17 mouse cellular contexts compared by ENCODE assay signal in the genomic region with DNA sequence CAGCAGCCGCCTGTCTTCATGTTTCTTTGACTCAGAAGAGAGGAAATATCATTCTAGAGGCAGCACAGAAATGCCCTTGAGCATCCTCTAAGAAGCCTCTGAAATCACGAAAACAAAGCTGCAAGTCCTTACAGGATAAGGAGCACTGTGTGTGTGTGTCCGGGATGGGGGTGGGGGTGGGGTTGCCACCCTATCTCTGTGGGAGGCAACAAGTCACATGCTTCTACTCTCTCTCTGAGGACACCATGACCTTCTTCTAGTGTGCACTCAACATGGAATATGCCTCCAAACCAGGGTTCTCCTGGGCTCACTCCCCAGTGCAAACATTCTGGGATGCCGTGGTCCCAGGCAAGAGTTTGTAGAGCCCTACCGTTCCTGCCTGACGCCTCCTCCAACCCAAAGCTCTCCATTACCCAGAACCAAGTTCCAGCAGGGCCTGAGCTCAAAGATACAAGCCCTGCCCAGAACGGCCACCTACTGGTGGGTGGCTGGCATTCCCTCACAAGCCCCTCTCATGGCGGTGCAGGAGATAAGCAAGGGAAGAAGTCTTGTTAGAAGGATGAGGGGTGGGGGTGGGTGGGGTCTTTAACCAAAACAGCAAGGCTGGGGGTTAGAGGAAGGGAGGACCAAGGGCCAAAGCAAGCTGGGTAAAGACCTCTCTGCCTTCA. TPM values are rescaled to one million over a fixed set of nuclear protein-coding genes. Genes with fewer than 3 reads are reported as not detected.
DNase-seq lines count a peak whose midpoint lies in the region; ATAC-seq and TF ChIP-seq lines count a peak whose summit lies in the region.
"Had no signal": no experiment of that assay in that cellular context is flagged by ENCODE, and none has a peak within 500 bp of the region (broad histone marks: within the 10 kb centered on the region; RNA-seq: fewer than 3 reads in every experiment).

No protein-coding gene starts in this region.

- 67% methylated on average over 8 of the region's 8 CpGs for WGBS in embryonic facial prominence, embryonic 15.5 days
- WGBS in embryonic facial prominence, embryonic 10.5 days, result 83% methylated on average over 8 of the region's 8 CpGs
- 76% methylated on average over 8 of the region's 8 CpGs for WGBS in intestine, postnatal 0 days
- WGBS in intestine, embryonic 16.5 days, result 77% methylated on average over 8 of the region's 8 CpGs
- 82% methylated on average over 8 of the region's 8 CpGs for WGBS in midbrain, postnatal 0 days
- WGBS in midbrain, embryonic 11.5 days, result 84% methylated on average over 8 of the region's 8 CpGs

- H3K27me3 ChIP-seq in embryonic facial prominence, embryonic 15.5 days, result no peaks in the 10 kb centered on the region
- H3K27me3 ChIP-seq in embryonic facial prominence, embryonic 10.5 days (replicated peaks; ENCODE audit: low read depth, poor library complexity, severe bottlenecking), result no peaks in the 10 kb centered on the region
- H3K27me3 ChIP-seq in intestine, postnatal 0 days (replicated peaks; ENCODE audit: control insufficient read depth, insufficient read depth, low read length), result no peaks in the 10 kb centered on the region
- H3K27me3 ChIP-seq in intestine, embryonic 16.5 days (replicated peaks; ENCODE audit: control insufficient read depth, insufficient read depth, low read length), result no peaks in the 10 kb centered on the region
- H3K27me3 ChIP-seq in midbrain, postnatal 0 days (ENCODE audit: insufficient read depth, low read length), result no peaks in the 10 kb centered on the region
- H3K27me3 ChIP-seq in midbrain, embryonic 11.5 days (ENCODE audit: control insufficient read depth, insufficient read depth, low read length), result no peaks in the 10 kb centered on the region
- H3K27me3 ChIP-seq: embryonic facial prominence, embryonic 12.5 days; midbrain, embryonic 15.5 days; stomach, embryonic 15.5 days had no signal

- H3K4me1 ChIP-seq in embryonic facial prominence, embryonic 15.5 days, result no peaks in the 10 kb centered on the region
- no peaks in the 10 kb centered on the region for H3K4me1 ChIP-seq in embryonic facial prominence, embryonic 10.5 days
- H3K4me1 ChIP-seq in intestine, postnatal 0 days (replicated peaks; ENCODE audit: control insufficient read depth, insufficient read depth, low read length), result no peaks in the 10 kb centered on the region
- H3K4me1 ChIP-seq in intestine, embryonic 16.5 days (ENCODE audit: control insufficient read depth, insufficient read depth, low read length), result no peaks in the 10 kb centered on the region
- H3K4me1 ChIP-seq in midbrain, postnatal 0 days (ENCODE audit: insufficient read depth, low read length), result no peaks in the 10 kb centered on the region
- no peaks in the 10 kb centered on the region for H3K4me1 ChIP-seq in midbrain, embryonic 11.5 days (ENCODE audit: control insufficient read depth, insufficient read depth, low read length)
- H3K4me1 ChIP-seq: embryonic facial prominence, embryonic 12.5 days; midbrain, embryonic 15.5 days; stomach, embryonic 15.5 days had no signal

- no peak overlapping the region for H3K9ac ChIP-seq in embryonic facial prominence, embryonic 15.5 days
- H3K9ac ChIP-seq in intestine, postnatal 0 days (ENCODE audit: low read depth, low read length), result no peak overlapping the region
- H3K9ac ChIP-seq in intestine, embryonic 16.5 days (ENCODE audit: low read depth, low read length), result no peak overlapping the region
- no peak overlapping the region for H3K9ac ChIP-seq in midbrain, postnatal 0 days (replicated peaks; ENCODE audit: low read length, poor library complexity, severe bottlenecking)
- H3K9ac ChIP-seq in midbrain, embryonic 11.5 days (ENCODE audit: low read length), result no peak overlapping the region
- H3K9ac ChIP-seq: embryonic facial prominence, embryonic 12.5 days; midbrain, embryonic 15.5 days; stomach, embryonic 15.5 days had no signal

- ATAC-seq in embryonic facial prominence, embryonic 15.5 days (ENCODE audit: insufficient number of reproducible peaks, low FRiP score, low TSS enrichment, low read depth), result no peak
- ATAC-seq in intestine, postnatal 0 days, result no peak
- no peak for ATAC-seq in intestine, embryonic 16.5 days
- ATAC-seq in midbrain, postnatal 0 days (ENCODE audit: low FRiP score), result no peak
- ATAC-seq in midbrain, embryonic 11.5 days (ENCODE audit: low FRiP score), result no peak
- peak; percentile 65; the same call in 1 of the 2 replicates for ATAC-seq in megakaryocyte progenitor cell, adult 5-6 weeks (replicated peaks; ENCODE audit: poor library complexity)
- ATAC-seq: forebrain, embryonic 16.5 days; midbrain, embryonic 15.5 days had no signal

- peak; percentile 34 for TF ChIP-seq CTCF in intestine, postnatal 0 days (IDR thresholded peaks at IDR 0.05; ENCODE audit: low read depth)
- peak; percentile 22; the same call in 1 of the 2 replicates for TF ChIP-seq CTCF in midbrain, postnatal 0 days (IDR thresholded peaks at IDR 0.05)

- no peak overlapping the region for H3K4me3 ChIP-seq in embryonic facial prominence, embryonic 15.5 days (replicated peaks)
- no peak overlapping the region for H3K4me3 ChIP-seq in embryonic facial prominence, embryonic 10.5 days
- no peak overlapping the region for H3K4me3 ChIP-seq in intestine, postnatal 0 days (ENCODE audit: low read depth, low read length)
- no peak overlapping the region for H3K4me3 ChIP-seq in intestine, embryonic 16.5 days (ENCODE audit: low read length)
- H3K4me3 ChIP-seq in midbrain, postnatal 0 days (ENCODE audit: low read depth, low read length), result no peak overlapping the region
- no peak overlapping the region for H3K4me3 ChIP-seq in midbrain, embryonic 11.5 days (ENCODE audit: low read depth, low read length)
- H3K4me3 ChIP-seq: embryonic facial prominence, embryonic 12.5 days; left cerebral cortex, adult 2 months; midbrain, embryonic 15.5 days; stomach, embryonic 15.5 days had no signal

- H3K27ac ChIP-seq in embryonic facial prominence, embryonic 15.5 days (replicated peaks), result 0 out of 2 replicates have a peak overlapping the region, but pooled peaks have one; percentile 4
- H3K27ac ChIP-seq in embryonic facial prominence, embryonic 10.5 days (replicated peaks), result no peak overlapping the region
- no peak overlapping the region for H3K27ac ChIP-seq in intestine, postnatal 0 days (ENCODE audit: low read depth, low read length)
- H3K27ac ChIP-seq in intestine, embryonic 16.5 days (ENCODE audit: low read length), result no peak overlapping the region
- H3K27ac ChIP-seq in midbrain, postnatal 0 days (ENCODE audit: low read depth, low read length), result no peak overlapping the region
- no peak overlapping the region for H3K27ac ChIP-seq in midbrain, embryonic 11.5 days (ENCODE audit: low read depth, low read length)
- H3K27ac ChIP-seq: embryonic facial prominence, embryonic 12.5 days; left cerebral cortex, adult 2 months; midbrain, embryonic 15.5 days; stomach, embryonic 15.5 days had no signal

- H3K4me2 ChIP-seq in embryonic facial prominence, embryonic 15.5 days (replicated peaks), result no peak overlapping the region
- no peak overlapping the region for H3K4me2 ChIP-seq in intestine, postnatal 0 days (replicated peaks; ENCODE audit: low read depth)
- H3K4me2 ChIP-seq in intestine, embryonic 16.5 days (ENCODE audit: low read depth, low read length), result no peak overlapping the region
- no peak overlapping the region for H3K4me2 ChIP-seq in midbrain, postnatal 0 days (ENCODE audit: low read depth, low read length, poor library complexity, severe bottlenecking)
- H3K4me2 ChIP-seq in midbrain, embryonic 11.5 days, result no peak overlapping the region
- H3K4me2 ChIP-seq: embryonic facial prominence, embryonic 12.5 days; midbrain, embryonic 15.5 days; stomach, embryonic 15.5 days had no signal

- no peak for DNase-seq in embryonic facial prominence, embryonic 10.5 days (ENCODE audit: low spot score)
- no peak for DNase-seq in midbrain, postnatal 0 days (ENCODE audit: low spot score)
- no peak for DNase-seq in midbrain, embryonic 11.5 days (ENCODE audit: low spot score, missing footprints)
- DNase-seq in spleen, adult 18-20 months, result no peak
- DNase-seq: adrenal gland, postnatal 10 days; cerebellum, adult 11-12 months; lung, adult 18-20 months; thymus, postnatal 14 days had no signal

- H3K9me3 ChIP-seq in embryonic facial prominence, embryonic 15.5 days (replicated peaks), result no peaks in the 10 kb centered on the region
- H3K9me3 ChIP-seq in embryonic facial prominence, embryonic 10.5 days, result no peaks in the 10 kb centered on the region
- no peaks in the 10 kb centered on the region for H3K9me3 ChIP-seq in intestine, postnatal 0 days (ENCODE audit: control insufficient read depth)
- no peaks in the 10 kb centered on the region for H3K9me3 ChIP-seq in intestine, embryonic 16.5 days (ENCODE audit: control insufficient read depth, low read length)
- no peaks in the 10 kb centered on the region for H3K9me3 ChIP-seq in midbrain, postnatal 0 days (ENCODE audit: low read length)
- no peaks in the 10 kb centered on the region for H3K9me3 ChIP-seq in midbrain, embryonic 11.5 days (ENCODE audit: control insufficient read depth, low read length)
- H3K9me3 ChIP-seq: embryonic facial prominence, embryonic 12.5 days; midbrain, embryonic 15.5 days; stomach, embryonic 15.5 days had no signal

- H3K36me3 ChIP-seq in embryonic facial prominence, embryonic 15.5 days, result peaks cover 94% of the 10 kb centered on the region
- peaks cover 98% of the 10 kb centered on the region for H3K36me3 ChIP-seq in embryonic facial prominence, embryonic 10.5 days (replicated peaks)
- H3K36me3 ChIP-seq in intestine, postnatal 0 days (ENCODE audit: control insufficient read depth, insufficient read depth), result peaks cover 90% of the 10 kb centered on the region
- H3K36me3 ChIP-seq in intestine, embryonic 16.5 days (ENCODE audit: control insufficient read depth, insufficient read depth, low read length), result peaks cover 17% of the 10 kb centered on the region
- peaks cover 72% of the 10 kb centered on the region for H3K36me3 ChIP-seq in midbrain, postnatal 0 days (ENCODE audit: insufficient read depth, low read length)
- H3K36me3 ChIP-seq in midbrain, embryonic 11.5 days (ENCODE audit: control insufficient read depth, insufficient read depth, low read length), result peaks cover 19% of the 10 kb centered on the region

RNA-seq across cellular contexts. Expression of gene Ndst2, which starts 24.5 kb away (rescaled TPM):
- 35.1 and 38.8 TPM in 2 replicates for polyA plus RNA-seq in embryonic facial prominence, embryonic 15.5 days (2015; fragmentation: Nextera tagmentation; extraction: Ambion mirVana)
- polyA plus RNA-seq in embryonic facial prominence, embryonic 10.5 days (2016; fragmentation: Nextera tagmentation; extraction: Ambion mirVana), result 24.4 and 25.6 TPM in 2 replicates
- polyA plus RNA-seq in intestine, postnatal 0 days (2015; fragmentation: Nextera tagmentation; extraction: Ambion mirVana), result 9.8 and 12.4 TPM in 2 replicates
- polyA plus RNA-seq in intestine, embryonic 16.5 days (2015; fragmentation: Nextera tagmentation; extraction: Ambion mirVana), result 18.3 and 21.2 TPM in 2 replicates
- 20.5 and 23.2 TPM in 2 replicates for total RNA-seq in midbrain, postnatal 0 days (2014; rRNA removed)
- polyA plus RNA-seq in midbrain, postnatal 0 days (2015; fragmentation: Nextera tagmentation; extraction: Ambion mirVana), result 14.0 and 14.1 TPM in 2 replicates
- 22.0 and 23.0 TPM in 2 replicates for polyA plus RNA-seq in midbrain, embryonic 11.5 days (2014; fragmentation: Nextera tagmentation; extraction: Ambion mirVana)
- total RNA-seq in megakaryocyte progenitor cell, adult 5-6 weeks (2015), result 21.2 and 30.7 TPM in 2 replicates
- total RNA-seq in megakaryocyte progenitor cell, adult 5-6 weeks (2017), result 6.6 and 8.5 TPM in 2 replicates

RNA-seq across cellular contexts. Expression of gene Camk2g, which starts 35.0 kb away (rescaled TPM):
- polyA plus RNA-seq in embryonic facial prominence, embryonic 15.5 days (2015; fragmentation: Nextera tagmentation; extraction: Ambion mirVana), result 54.3 and 56.3 TPM in 2 replicates
- polyA plus RNA-seq in embryonic facial prominence, embryonic 10.5 days (2016; fragmentation: Nextera tagmentation; extraction: Ambion mirVana), result 43.9 and 50.6 TPM in 2 replicates
- polyA plus RNA-seq in intestine, postnatal 0 days (2015; fragmentation: Nextera tagmentation; extraction: Ambion mirVana), result 27.6 and 37.7 TPM in 2 replicates
- 33.6 and 35.8 TPM in 2 replicates for polyA plus RNA-seq in intestine, embryonic 16.5 days (2015; fragmentation: Nextera tagmentation; extraction: Ambion mirVana)
- total RNA-seq in midbrain, postnatal 0 days (2014; rRNA removed), result 239 and 267 TPM in 2 replicates
- polyA plus RNA-seq in midbrain, postnatal 0 days (2015; fragmentation: Nextera tagmentation; extraction: Ambion mirVana), result 261 and 284 TPM in 2 replicates
- polyA plus RNA-seq in midbrain, embryonic 11.5 days (2014; fragmentation: Nextera tagmentation; extraction: Ambion mirVana), result 35.9 and 39.5 TPM in 2 replicates
- total RNA-seq in megakaryocyte progenitor cell, adult 5-6 weeks (2015), result 22.9 and 29.1 TPM in 2 replicates
- total RNA-seq in megakaryocyte progenitor cell, adult 5-6 weeks (2017), result 47.5 and 52.5 TPM in 2 replicates

RNA-seq across cellular contexts. Expression of gene Zswim8, which starts 51.5 kb away (rescaled TPM):
- polyA plus RNA-seq in embryonic facial prominence, embryonic 15.5 days (2015; fragmentation: Nextera tagmentation; extraction: Ambion mirVana), result 38.6 and 40.1 TPM in 2 replicates
- polyA plus RNA-seq in embryonic facial prominence, embryonic 10.5 days (2016; fragmentation: Nextera tagmentation; extraction: Ambion mirVana), result 34.2 and 36.3 TPM in 2 replicates
- polyA plus RNA-seq in intestine, postnatal 0 days (2015; fragmentation: Nextera tagmentation; extraction: Ambion mirVana), result 15.0 and 19.0 TPM in 2 replicates
- 21.8 and 23.3 TPM in 2 replicates for polyA plus RNA-seq in intestine, embryonic 16.5 days (2015; fragmentation: Nextera tagmentation; extraction: Ambion mirVana)
- total RNA-seq in midbrain, postnatal 0 days (2014; rRNA removed), result 154 and 183 TPM in 2 replicates
- 35.1 and 37.8 TPM in 2 replicates for polyA plus RNA-seq in midbrain, postnatal 0 days (2015; fragmentation: Nextera tagmentation; extraction: Ambion mirVana)
- 19.1 and 22.9 TPM in 2 replicates for polyA plus RNA-seq in midbrain, embryonic 11.5 days (2014; fragmentation: Nextera tagmentation; extraction: Ambion mirVana)
- 19.5 and 23.4 TPM in 2 replicates for total RNA-seq in megakaryocyte progenitor cell, adult 5-6 weeks (2015)
- 19.1 and 23.5 TPM in 2 replicates for total RNA-seq in megakaryocyte progenitor cell, adult 5-6 weeks (2017)

RNA-seq across cellular contexts. Expression of gene Chchd1, which starts 56.1 kb away (rescaled TPM):
- 166 and 171 TPM in 2 replicates for polyA plus RNA-seq in embryonic facial prominence, embryonic 15.5 days (2015; fragmentation: Nextera tagmentation; extraction: Ambion mirVana)
- polyA plus RNA-seq in embryonic facial prominence, embryonic 10.5 days (2016; fragmentation: Nextera tagmentation; extraction: Ambion mirVana), result 253 and 263 TPM in 2 replicates
- 143 and 150 TPM in 2 replicates for polyA plus RNA-seq in intestine, postnatal 0 days (2015; fragmentation: Nextera tagmentation; extraction: Ambion mirVana)
- polyA plus RNA-seq in intestine, embryonic 16.5 days (2015; fragmentation: Nextera tagmentation; extraction: Ambion mirVana), result 171 and 190 TPM in 2 replicates
- total RNA-seq in midbrain, postnatal 0 days (2014; rRNA removed), result 122 and 180 TPM in 2 replicates
- 186 and 195 TPM in 2 replicates for polyA plus RNA-seq in midbrain, postnatal 0 days (2015; fragmentation: Nextera tagmentation; extraction: Ambion mirVana)
- 256 and 258 TPM in 2 replicates for polyA plus RNA-seq in midbrain, embryonic 11.5 days (2014; fragmentation: Nextera tagmentation; extraction: Ambion mirVana)
- 163 and 169 TPM in 2 replicates for total RNA-seq in megakaryocyte progenitor cell, adult 5-6 weeks (2015)
- 104 and 110 TPM in 2 replicates for total RNA-seq in megakaryocyte progenitor cell, adult 5-6 weeks (2017)
